In genomic region chr9:83068246-83068645, GRCm38 (mm10) we compare ENCODE assay signal across 16 mouse cellular contexts.
"Had no signal": no experiment of that assay in that cellular context is flagged by ENCODE, and none has a peak within 500 bp of the region (broad histone marks: within the 10 kb centered on the region; RNA-seq: fewer than 3 reads in every experiment).

No protein-coding gene starts in this region.

- H3K27me3 ChIP-seq: limb, embryonic 12.5 days; limb, embryonic 15.5 days; liver, embryonic 13.5 days had no signal

- H3K9me3 ChIP-seq: limb, embryonic 12.5 days; limb, embryonic 15.5 days; liver, embryonic 13.5 days had no signal

- DNase-seq: kidney, postnatal 25 days; layer of hippocampus, postnatal 36 days; left cerebral cortex, postnatal 4 days; liver, embryonic 13.5 days; lung, adult 2 months; lung, postnatal 14 days; lung, postnatal 4 days; thymus, adult 2 months; thymus, postnatal 14 days; thymus, postnatal 4 days had no signal

- H3K4me2 ChIP-seq: limb, embryonic 12.5 days; limb, embryonic 15.5 days; liver, embryonic 13.5 days; midbrain, embryonic 11.5 days had no signal

- H3K4me1 ChIP-seq: limb, embryonic 12.5 days; limb, embryonic 15.5 days; liver, embryonic 13.5 days had no signal

- H3K4me3 ChIP-seq: left cerebral cortex, adult 2 months; limb, embryonic 12.5 days; limb, embryonic 15.5 days; liver, embryonic 13.5 days had no signal

- H3K27ac ChIP-seq: kidney, postnatal 0 days; left cerebral cortex, adult 2 months; limb, embryonic 12.5 days; limb, embryonic 15.5 days; liver, embryonic 13.5 days; stomach, postnatal 0 days had no signal

- H3K36me3 ChIP-seq: limb, embryonic 12.5 days; limb, embryonic 15.5 days; liver, embryonic 13.5 days had no signal

- H3K9ac ChIP-seq: limb, embryonic 12.5 days; limb, embryonic 15.5 days; liver, embryonic 13.5 days had no signal
